Mouse (Mus musculus): Measurements from ENCODE around the gene Dync1i2. TPM values are rescaled to one million over a fixed set of nuclear protein-coding genes. Genes with fewer than 3 reads are reported as not detected.

Dync1i2 gene
- total and polyA plus RNA-seq, 3 experiments, result 22.9 to 74.3 (median 38.6) TPM

GRCm38 (mm10) chr2:71304821-71305220 lies 93.3 kb downstream of the Dync1i2 start:
- dilution Hi-C loops (cut with MboI; ENCODE audit: extremely low pct_ligation_motif_present, extremely low pct_unique_long_range_greater_than_20kb, low sequenced_read_pairs), result no loop called here

GRCm38 (mm10) chr2:71306357-71306756 lies 94.9 kb downstream of the Dync1i2 start:
- peak; percentile 52 for DNase-seq (ENCODE audit: extremely low read depth)
- dilution Hi-C loops (cut with MboI; ENCODE audit: extremely low pct_ligation_motif_present, extremely low pct_unique_long_range_greater_than_20kb, low sequenced_read_pairs) (no loop called here), in situ Hi-C loops (cut with MboI; ENCODE audit: low pct_ligation_motif_present, low pct_unique_long_range_greater_than_20kb, low sequenced_read_pairs) (no loop called here)
- Histone ChIP-seq H3K36me3 (replicated peaks in 1 of 2; ENCODE audit: control insufficient read depth in 1 of 2, insufficient read depth in 1 of 2, low read length in 1 of 2) (peaks cover 44 to 78% of the 10 kb centered on the region in 2 experiments), H3K9me3 (replicated peaks; ENCODE audit: low read length) (no peaks in the 10 kb centered on the region), H3K4me2 (ENCODE audit: insufficient read depth, low read depth, poor library complexity, severe bottlenecking) (no peak overlapping the region; the same call in 1 of the 2 replicates), H3K9ac (ENCODE audit: insufficient read depth, low read depth) (no peak overlapping the region), H3K4me3 (replicated peaks in 1 of 3; ENCODE audit: low read depth in 2 of 3, low read length in 2 of 3, poor library complexity in 1 of 3) (no peak overlapping the region), H3K79me2 (replicated peaks; ENCODE audit: control insufficient read depth, extremely low read depth, insufficient read depth, poor library complexity, severe bottlenecking) (no peaks in the 10 kb centered on the region), H3K4me1 (ENCODE audit: control insufficient read depth in 1 of 2, insufficient read depth in 2 of 2) (peaks cover 9 to 76% of the 10 kb centered on the region in 2 experiments), H3K27me3 (replicated peaks) (no peaks in the 10 kb centered on the region), H3K27ac (ENCODE audit: insufficient read depth, low read depth) (peak overlapping the region; percentile 80; the same call in 1 of the 2 replicates)
- TF ChIP-seq IRF4 (IDR thresholded peaks at IDR 0.05; ENCODE audit: low read depth, low read length) (0 out of 2 replicates have a peak, but pooled peaks have one; percentile 33), BHLHE40 (IDR thresholded peaks at IDR 0.05; ENCODE audit: low read depth, low read length) (peak; percentile 63), MAFK (IDR thresholded peaks at IDR 0.05; ENCODE audit: insufficient replicate concordance, low read length) (no peak), ELF1 (IDR thresholded peaks at IDR 0.05; ENCODE audit: low read depth, low read length) (no peak), SMC3 (IDR thresholded peaks at IDR 0.05; ENCODE audit: low read depth, low read length) (no peak), PAX5 (IDR thresholded peaks at IDR 0.05; ENCODE audit: low read length) (no peak), UBTF (IDR thresholded peaks at IDR 0.05; ENCODE audit: low read depth, low read length) (no peak), TBP (conservative IDR thresholded peaks at IDR 0.05; ENCODE audit: low read depth, low read length) (no peak), MEF2A (IDR thresholded peaks at IDR 0.05; ENCODE audit: borderline replicate concordance, low read depth, low read length) (no peak), EP300 (IDR thresholded peaks at IDR 0.05; ENCODE audit: low read length) (peak; percentile 26; the same call in 1 of the 2 replicates), MAX (IDR thresholded peaks at IDR 0.05; ENCODE audit: low read length) (no peak), POLR2A (IDR thresholded peaks at IDR 0.05; ENCODE audit: low read depth, low read length) (no peak), KAT2A (IDR thresholded peaks at IDR 0.05; ENCODE audit: insufficient replicate concordance, low read length) (no peak), USF1 (IDR thresholded peaks at IDR 0.05; ENCODE audit: low read depth, low read length) (no peak), MYC (IDR thresholded peaks at IDR 0.05; ENCODE audit: low read depth, low read length) (peak; percentile 42; the same call in 1 of the 2 replicates), MAZ (IDR thresholded peaks at IDR 0.05; ENCODE audit: low read depth, low read length) (0 out of 2 replicates have a peak, but pooled peaks have one; percentile 54), ZNF384 (IDR thresholded peaks at IDR 0.05; ENCODE audit: low read depth, low read length) (peak; percentile 58), E2F4 (IDR thresholded peaks at IDR 0.05; ENCODE audit: insufficient replicate concordance, low read depth, low read length) (no peak), NELFE (IDR thresholded peaks at IDR 0.05; ENCODE audit: low read depth, low read length) (no peak), ETS1 (conservative IDR thresholded peaks at IDR 0.05; ENCODE audit: low read depth, low read length) (peak; percentile 23; the same call in 1 of the 2 replicates), SIN3A (IDR thresholded peaks at IDR 0.05; ENCODE audit: low read length) (no peak)

More at GRCm38 (mm10) chr2:71304821-71305220, 93.3 kb downstream of the Dync1i2 start:
- peaks cover 9 to 66% of the 10 kb centered on the region in 2 experiments for H3K4me1 ChIP-seq (ENCODE audit: control insufficient read depth in 1 of 2, insufficient read depth in 2 of 2)
- no peak overlapping the region for H3K9ac ChIP-seq (ENCODE audit: insufficient read depth, low read depth)
- no peak overlapping the region for H3K27ac ChIP-seq (ENCODE audit: insufficient read depth, low read depth)
- in situ Hi-C loops (cut with MboI; ENCODE audit: low pct_ligation_motif_present, low pct_unique_long_range_greater_than_20kb, low sequenced_read_pairs), result no loop called here
- peaks cover 36 to 77% of the 10 kb centered on the region in 2 experiments for H3K36me3 ChIP-seq (replicated peaks in 1 of 2; ENCODE audit: control insufficient read depth in 1 of 2, insufficient read depth in 1 of 2, low read length in 1 of 2)
- TF ChIP-seq GABPA (IDR thresholded peaks at IDR 0.05; ENCODE audit: insufficient replicate concordance, low read depth, low read length) (no peak), POLR2AphosphoS2 (IDR thresholded peaks at IDR 0.05; ENCODE audit: low read depth, low read length) (no peak), MAX (IDR thresholded peaks at IDR 0.05; ENCODE audit: low read length) (no peak), JUND (conservative IDR thresholded peaks at IDR 0.05; ENCODE audit: low read depth, low read length) (no peak), ELF1 (IDR thresholded peaks at IDR 0.05; ENCODE audit: low read depth, low read length) (no peak), ZC3H11A (IDR thresholded peaks at IDR 0.05; ENCODE audit: low read depth, low read length) (no peak), ZNF384 (IDR thresholded peaks at IDR 0.05; ENCODE audit: low read depth, low read length) (no peak), HCFC1 (IDR thresholded peaks at IDR 0.05; ENCODE audit: low read depth, low read length) (no peak), ZMIZ1 (IDR thresholded peaks at IDR 0.05; ENCODE audit: low read depth, low read length) (no peak)
- no peak for DNase-seq (ENCODE audit: extremely low read depth)
- H3K4me2 ChIP-seq (ENCODE audit: insufficient read depth, low read depth, poor library complexity, severe bottlenecking), result no peak overlapping the region
- no peak overlapping the region for H3K4me3 ChIP-seq (replicated peaks in 1 of 3; ENCODE audit: low read depth in 2 of 3, low read length in 2 of 3, poor library complexity in 1 of 3)
- H3K27me3 ChIP-seq (replicated peaks), result no peaks in the 10 kb centered on the region
- H3K79me2 ChIP-seq (replicated peaks; ENCODE audit: control insufficient read depth, extremely low read depth, insufficient read depth, poor library complexity, severe bottlenecking), result no peaks in the 10 kb centered on the region
- H3K9me3 ChIP-seq (replicated peaks; ENCODE audit: low read length), result no peaks in the 10 kb centered on the region
